Mouse (Mus musculus) lung, postnatal 0 days (tissue): Measurements from ENCODE around the gene Ubl7.

Experiments
- CTCF ChIP-seq: IDR thresholded peaks from 2 replicates; pipeline ENCODE4 v1.5.1; 2016; ENCODE audit warnings: antibody characterized with exemption, mild to moderate bottlenecking
- EP300 ChIP-seq: IDR thresholded peaks from 2 replicates; pipeline ENCODE4 v1.6.1; 2016; ENCODE audit warnings: antibody characterized with exemption, mild to moderate bottlenecking, control low read depth

GRCm38 (mm10) chr9:57880278-57880677, 30.5 kb upstream of the Ubl7 start:
- TF ChIP-seq EP300 (no peak), CTCF (no peak)
